Mouse (Mus musculus) CH12.LX (cell line): ENCODE results near the gene Xrcc6. TPM values are rescaled to one million over a fixed set of nuclear protein-coding genes. Genes with fewer than 3 reads are reported as not detected.

Experiments
- DNase-seq: peaks from one replicate; pipeline ENCODE4 v3.0.0-alpha.2; 2013; ENCODE audit errors: extremely low read depth
- H3K27ac ChIP-seq: 2 replicates; pipeline ENCODE4 v1.5.1; 2012; ENCODE audit warnings: low read depth, mild to moderate bottlenecking, control low read depth, moderate library complexity; ENCODE audit not compliant: insufficient read depth
- H3K27me3 ChIP-seq: replicated peaks from 2 replicates; pipeline ENCODE3; 2012; ENCODE audit warnings: inconsistent platforms
- H3K36me3 ChIP-seq, 2 experiments: replicated peaks in 1 of 2; 2 replicates each; pipeline versions ENCODE3 to v1.6.1; 2012; ENCODE audit warnings: inconsistent platforms in 1 of 2, low read length in 1 of 2, mild to moderate bottlenecking in 1 of 2, mixed read lengths in 1 of 2, moderate library complexity in 1 of 2; ENCODE audit not compliant: control insufficient read depth in 1 of 2, insufficient read depth in 1 of 2
- H3K4me1 ChIP-seq, 2 experiments: 2 replicates each; pipeline ENCODE4 v1.6.1; 2012; ENCODE audit warnings: inconsistent platforms in 1 of 2, moderate library complexity in 1 of 2; ENCODE audit not compliant: insufficient read depth in 2 of 2, control insufficient read depth in 1 of 2
- H3K4me2 ChIP-seq: 2 replicates; pipeline ENCODE4 v1.6.1; 2012; ENCODE audit warnings: low read depth, mild to moderate bottlenecking, control low read depth; ENCODE audit not compliant: poor library complexity, insufficient read depth, severe bottlenecking
- H3K4me3 ChIP-seq, 3 experiments: fragments of 150-350 bp in 1 of 3; sonication (generic) in 1 of 3; replicated peaks in 1 of 3; 2 replicates each; pipeline versions ENCODE3 to v1.5.1; 2011 to 2012; ENCODE audit warnings: low read depth in 2 of 3, low read length in 2 of 3, mild to moderate bottlenecking in 2 of 3, moderate library complexity in 2 of 3, control low read depth in 1 of 3, improper control_type of control experiment in 1 of 3, inconsistent platforms in 1 of 3, mixed read lengths in 1 of 3; ENCODE audit not compliant: poor library complexity in 1 of 3
- H3K79me2 ChIP-seq: replicated peaks from 2 replicates; pipeline ENCODE4 v1.6.1; 2012; ENCODE audit warnings: mild to moderate bottlenecking, moderate library complexity; ENCODE audit not compliant: control insufficient read depth, poor library complexity, insufficient read depth, severe bottlenecking; ENCODE audit errors: extremely low read depth
- H3K9ac ChIP-seq: 2 replicates; pipeline ENCODE4 v1.6.1; 2012; ENCODE audit warnings: low read depth, mild to moderate bottlenecking, control low read depth, moderate library complexity; ENCODE audit not compliant: insufficient read depth
- H3K9me3 ChIP-seq: replicated peaks from 2 replicates; pipeline ENCODE3; 2012; ENCODE audit warnings: low read length, inconsistent platforms, mixed read lengths
- CTCF ChIP-seq, 2 experiments: IDR thresholded peaks in 1 of 2; conservative IDR thresholded peaks in 1 of 2; 2 replicates each; pipeline ENCODE4 v1.5.1; 2011 to 2012; ENCODE audit warnings: low read depth in 2 of 2, low read length in 2 of 2, improper control_type of control experiment in 1 of 2, inconsistent platforms in 1 of 2, mild to moderate bottlenecking in 1 of 2, moderate library complexity in 1 of 2
- EP300 ChIP-seq: IDR thresholded peaks from 2 replicates; pipeline ENCODE4 v1.6.1; 2011; ENCODE audit warnings: low read length, improper control_type of control experiment
- ETS1 ChIP-seq: conservative IDR thresholded peaks from 2 replicates; pipeline ENCODE4 v1.6.1; 2012; ENCODE audit warnings: low read depth, mild to moderate bottlenecking, inconsistent platforms, low read length, improper control_type of control experiment, moderate library complexity
- GABPA ChIP-seq: IDR thresholded peaks from 2 replicates; pipeline ENCODE4 v1.6.1; 2012; ENCODE audit warnings: low read depth, low read length, improper control_type of control experiment, inconsistent platforms; ENCODE audit not compliant: insufficient replicate concordance
- IRF4 ChIP-seq: IDR thresholded peaks from 2 replicates; pipeline ENCODE4 v1.6.1; 2014; ENCODE audit warnings: low read depth, mild to moderate bottlenecking, inconsistent platforms, low read length, improper control_type of control experiment
- JUND ChIP-seq: conservative IDR thresholded peaks from 2 replicates; pipeline ENCODE4 v1.6.1; 2011; ENCODE audit warnings: low read depth, low read length, improper control_type of control experiment
- MAZ ChIP-seq: IDR thresholded peaks from 2 replicates; pipeline ENCODE4 v1.6.1; 2012; ENCODE audit warnings: low read depth, mild to moderate bottlenecking, inconsistent platforms, low read length, improper control_type of control experiment, moderate library complexity
- MEF2A ChIP-seq: IDR thresholded peaks from 2 replicates; pipeline ENCODE4 v1.6.1; 2014; ENCODE audit warnings: low read depth, mild to moderate bottlenecking, inconsistent platforms, low read length, improper control_type of control experiment, borderline replicate concordance
- MYC ChIP-seq: IDR thresholded peaks from 2 replicates; pipeline ENCODE4 v1.6.1; 2011; ENCODE audit warnings: low read depth, mild to moderate bottlenecking, improper control_type of control experiment, low read length
- POLR2AphosphoS2 ChIP-seq: IDR thresholded peaks from 2 replicates; pipeline ENCODE4 v1.6.1; 2011; ENCODE audit warnings: low read depth, low read length, improper control_type of control experiment
- RAD21 ChIP-seq: IDR thresholded peaks from 2 replicates; pipeline ENCODE4 v1.6.1; 2011; ENCODE audit warnings: low read depth, mild to moderate bottlenecking, low read length, improper control_type of control experiment, moderate library complexity
- RCOR1 ChIP-seq: conservative IDR thresholded peaks from 2 replicates; pipeline ENCODE4 v1.6.1; 2012; ENCODE audit warnings: low read depth, mild to moderate bottlenecking, inconsistent platforms, low read length, improper control_type of control experiment
- TBP ChIP-seq: conservative IDR thresholded peaks from 2 replicates; pipeline ENCODE4 v1.6.1; 2011; ENCODE audit warnings: low read depth, low read length, improper control_type of control experiment
- USF1 ChIP-seq: IDR thresholded peaks from 2 replicates; pipeline ENCODE4 v1.6.1; 2014; ENCODE audit warnings: low read depth, mild to moderate bottlenecking, inconsistent platforms, low read length, improper control_type of control experiment
- USF2 ChIP-seq: conservative IDR thresholded peaks from 2 replicates; pipeline ENCODE4 v1.6.1; 2011; ENCODE audit warnings: low read depth, low read length, improper control_type of control experiment
- ZC3H11A ChIP-seq: IDR thresholded peaks from 2 replicates; pipeline ENCODE4 v1.6.1; 2012; ENCODE audit warnings: low read depth, mild to moderate bottlenecking, inconsistent platforms, low read length, improper control_type of control experiment
- ZNF384 ChIP-seq: IDR thresholded peaks from 2 replicates; pipeline ENCODE4 v1.6.1; 2012; ENCODE audit warnings: low read depth, low read length, improper control_type of control experiment, inconsistent platforms
- dilution Hi-C: fragments of 300-500 bp; cut with MboI; formaldehyde crosslinking; loops from 2 replicates; pipeline ENCODE4 v1.14.3; 2020; ENCODE audit warnings: low sequenced_read_pairs; ENCODE audit not compliant: extremely low pct_unique_long_range_greater_than_20kb, extremely low pct_ligation_motif_present
- in situ Hi-C: fragments of 300-500 bp; cut with MboI; formaldehyde crosslinking; loops from 3 replicates; pipeline ENCODE4 v1.14.3; 2019; ENCODE audit warnings: low sequenced_read_pairs, low pct_ligation_motif_present, low pct_unique_long_range_greater_than_20kb, mixed read lengths
- polyA plus RNA-seq: library from polyadenylated mRNA; unstranded; fragments of >175 nt; gene quantifications from 2 replicates; pipeline ENCODE4 v1.2.1, GENCODE M21; 2012; ENCODE audit warnings: low read depth; ENCODE audit not compliant: insufficient read length
- total RNA-seq, 2 experiments: library from RNA; depleted of rRNA; stranded (reverse); fragments of 300-350 nt in 1 of 2; fragments of >200 nt in 1 of 2; gene quantifications; 2 replicates each; pipeline ENCODE4 v1.2.3; 2012 to 2014

Gene Xrcc6
- total and polyA plus RNA-seq, 3 experiments, result 67.3 to 83.5 (median 80.8) TPM

DNA sequence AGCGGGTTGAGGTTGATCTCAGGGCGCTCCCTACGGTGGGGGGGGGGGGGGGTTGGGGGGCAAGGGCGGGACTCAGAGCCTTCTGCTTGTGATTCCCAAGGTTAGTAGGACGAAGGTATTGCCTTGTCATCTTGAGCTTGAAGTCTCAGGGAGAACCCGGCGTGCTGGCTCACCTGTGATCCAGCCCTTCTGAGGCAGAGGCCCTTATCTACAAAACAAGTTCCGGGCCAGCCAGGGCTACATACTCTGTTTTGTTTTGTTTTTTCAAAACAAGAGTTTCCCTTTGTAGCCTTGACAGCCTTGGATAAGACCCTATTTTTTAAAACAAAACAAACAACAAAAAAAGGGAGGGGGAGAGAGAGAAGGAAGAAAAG is 26.6 kb upstream of the Xrcc6 start:
- Histone ChIP-seq H3K4me3 (peak overlapping the region; percentile 44 to 54 (median 47)), H3K4me1 (peaks cover 4 to 34% of the 10 kb centered on the region in 2 experiments; a peak in 3 of 4 replicates), H3K4me2 (peak overlapping the region; percentile 76), H3K36me3 (peaks cover 11 to 27% of the 10 kb centered on the region in 2 experiments)
- in situ Hi-C loops (no loop called here), dilution Hi-C loops (no loop called here)
- TF ChIP-seq ZNF384, result no peak
- no peak for TF ChIP-seq RCOR1
- TF ChIP-seq MYC, result no peak
- TF ChIP-seq MEF2A, result no peak
- TF ChIP-seq IRF4, result no peak
- no peak for TF ChIP-seq EP300
- TF ChIP-seq ETS1, result no peak
- no peak for TF ChIP-seq MAZ
- TF ChIP-seq RAD21, result no peak
- no peak for TF ChIP-seq TBP
- TF ChIP-seq USF1, result no peak
- no peak for TF ChIP-seq JUND
- no peak for TF ChIP-seq ZC3H11A
- TF ChIP-seq, all 38 proteins: peak for 0
- Histone ChIP-seq H3K27ac (no peak overlapping the region), H3K9me3 (no peaks in the 10 kb centered on the region), H3K79me2 (peaks cover 18% of the 10 kb centered on the region), H3K27me3 (no peaks in the 10 kb centered on the region), H3K9ac (peak overlapping the region; percentile 66)
- DNase-seq, result no peak

DNA sequence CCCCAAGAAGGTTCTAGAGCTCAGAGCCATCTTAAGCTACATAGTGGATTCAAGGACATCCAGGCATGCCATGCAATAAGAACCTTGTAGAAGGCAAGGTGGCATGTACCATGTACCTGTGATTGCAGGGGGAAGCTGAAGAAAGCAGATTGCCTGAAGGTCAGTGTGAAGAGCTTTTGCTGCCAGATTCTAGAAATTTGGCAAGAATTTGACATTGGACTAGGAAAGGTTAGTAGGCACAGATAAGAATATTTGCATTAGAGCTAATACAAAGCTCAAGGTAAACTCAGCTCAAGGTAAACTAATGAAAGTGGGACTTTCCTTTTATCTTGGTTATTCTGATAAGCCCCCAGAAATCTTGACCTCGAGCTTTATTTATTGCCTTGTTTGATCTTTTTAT is 23.4 kb upstream of the Xrcc6 start:
- H3K4me2 ChIP-seq, result no peak overlapping the region
- TF ChIP-seq IRF4 (no peak), GABPA (no peak), EP300 (no peak), RCOR1 (no peak), CTCF (conservative IDR thresholded peaks at IDR 0.05 in 1 of 2, IDR thresholded peaks at IDR 0.05 in 1 of 2; ENCODE audit: low read depth in 2 of 2, low read length in 2 of 2) (no peak), USF2 (no peak), POLR2AphosphoS2 (no peak), MAZ (no peak)
- peaks cover 3% of the 10 kb centered on the region; the same call in 1 of the 2 replicates for H3K79me2 ChIP-seq
- H3K9me3 ChIP-seq, result peaks cover 3% of the 10 kb centered on the region
- dilution Hi-C loops (no loop called here), in situ Hi-C loops (no loop called here)
- DNase-seq, result no peak
- H3K36me3 ChIP-seq, result no peaks in the 10 kb centered on the region
- no peak overlapping the region for H3K27ac ChIP-seq
- no peak overlapping the region for H3K4me3 ChIP-seq
- no peaks in the 10 kb centered on the region for H3K27me3 ChIP-seq
- no peak overlapping the region for H3K9ac ChIP-seq
- H3K4me1 ChIP-seq, result peaks cover 21 to 45% of the 10 kb centered on the region in 2 experiments
